Mouse (Mus musculus) hindbrain, embryonic 12.5 days (tissue): ENCODE data around the gene Tssk6. TPM values are rescaled to one million over a fixed set of nuclear protein-coding genes. Genes with fewer than 3 reads are reported as not detected.
A peak's percentile ranks its signal among the peaks of the same experiment; 100 is the strongest.
"Not testable (repeated sequence)": the region's sequence is repeated elsewhere in the genome, so short reads cannot be mapped to it uniquely, and the experiment has no call there.

ENCODE experiments used
- ATAC-seq: fragments of 200-750 bp; cut with Nextera tagmentation; 2 replicates; pipeline ENCODE4 v1.8.0; 2017; ENCODE audit warnings: moderate TSS enrichment; ENCODE audit not compliant: low FRiP score
- H3K27ac ChIP-seq: fragments of 300-500 bp; sonication (generic); 2 replicates; pipeline ENCODE4 v1.5.1; 2016; ENCODE audit warnings: mild to moderate bottlenecking
- H3K27me3 ChIP-seq: fragments of 300-500 bp; sonication (generic); 2 replicates; pipeline ENCODE4 v1.6.1; 2016; ENCODE audit warnings: mild to moderate bottlenecking
- H3K36me3 ChIP-seq: fragments of 300-500 bp; sonication (generic); 2 replicates; pipeline ENCODE4 v1.6.1; 2016; ENCODE audit warnings: mild to moderate bottlenecking
- H3K4me1 ChIP-seq: fragments of 300-500 bp; sonication (generic); 2 replicates; pipeline ENCODE4 v1.6.1; 2016
- H3K4me2 ChIP-seq: fragments of 300-500 bp; sonication (generic); replicated peaks from 2 replicates; pipeline ENCODE4 v1.6.1; 2016; ENCODE audit warnings: mild to moderate bottlenecking
- H3K4me3 ChIP-seq: fragments of 300-500 bp; sonication (generic); 2 replicates; pipeline ENCODE4 v1.5.1; 2016; ENCODE audit warnings: mild to moderate bottlenecking
- H3K9ac ChIP-seq: fragments of 300-500 bp; sonication (generic); 2 replicates; pipeline ENCODE4 v1.6.1; 2016; ENCODE audit warnings: mild to moderate bottlenecking, moderate library complexity
- H3K9me3 ChIP-seq: fragments of 300-500 bp; sonication (generic); replicated peaks from 2 replicates; pipeline ENCODE4 v1.6.1; 2016; ENCODE audit warnings: mild to moderate bottlenecking
- WGBS: fragments of 180-500 bp; shearing (Covaris S2); methylation state at CpG from one replicate; pipeline ENCODE4 v1.1.7; 2016; 5-methylcytosine and 5-hydroxymethylcytosine counted together
- polyA plus RNA-seq: library from polyadenylated mRNA; unstranded; fragments of >200 nt; fragmentation: Nextera tagmentation; extraction: Ambion mirVana; gene quantifications from 2 replicates; pipeline ENCODE4 v1.2.1, GENCODE M21; 2016

Tssk6 gene
- polyA plus RNA-seq, 1 experiment from 2014 or later, result 4.7 TPM

DNA sequence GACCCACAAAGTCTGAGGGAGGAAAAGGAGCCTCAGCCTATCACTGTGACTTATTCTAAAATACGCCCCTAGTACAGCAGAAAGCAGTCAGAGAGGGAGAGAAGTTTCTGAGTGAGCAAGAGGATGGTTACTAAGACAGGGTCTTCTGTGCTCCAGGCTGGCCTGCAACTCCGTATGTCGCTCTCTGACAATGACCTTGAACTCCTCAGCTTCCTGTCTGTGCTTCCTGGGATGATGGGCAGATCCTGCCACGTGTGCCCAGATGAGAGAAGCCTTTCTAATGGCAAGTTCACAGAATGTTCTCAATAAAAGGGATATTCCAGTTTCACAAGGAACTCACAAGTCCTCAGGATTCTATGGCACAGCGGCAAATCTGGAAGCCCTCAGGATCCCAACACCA is 32.6 kb downstream of the Tssk6 start:
- Histone ChIP-seq H3K4me2 (no peak overlapping the region), H3K9me3 (no peaks in the 10 kb centered on the region), H3K9ac (no peak overlapping the region), H3K4me3 (no peak overlapping the region), H3K27ac (no peak overlapping the region), H3K36me3 (peaks cover 28% of the 10 kb centered on the region), H3K27me3 (no peaks in the 10 kb centered on the region), H3K4me1 (peaks cover 18% of the 10 kb centered on the region)
- 93% methylated on average over 5 of the region's 5 CpGs for WGBS
- no peak for ATAC-seq

DNA sequence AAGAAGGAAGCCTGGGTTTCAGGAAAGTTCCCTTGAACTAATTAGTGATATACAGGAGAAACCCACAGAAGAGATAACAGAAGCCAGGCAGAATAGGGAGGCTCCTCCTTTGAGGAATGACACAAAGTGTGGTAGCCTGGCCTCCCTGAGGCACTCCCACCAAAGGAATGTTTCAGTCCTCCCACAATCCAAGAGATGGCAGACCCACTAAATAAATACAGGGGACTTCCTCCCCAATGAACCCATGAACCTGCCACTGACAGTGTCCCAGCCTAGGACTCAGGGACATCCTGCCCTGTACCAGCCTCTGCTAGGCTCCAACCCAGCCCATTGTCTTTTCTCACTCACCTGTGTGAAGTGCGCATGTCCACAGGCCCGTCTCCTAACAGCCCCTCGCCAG is 33.4 kb downstream of the Tssk6 start:
- peaks cover 18% of the 10 kb centered on the region for H3K4me1 ChIP-seq
- H3K27ac ChIP-seq, result no peak overlapping the region
- no peaks in the 10 kb centered on the region for H3K27me3 ChIP-seq
- H3K36me3 ChIP-seq, result peaks cover 28% of the 10 kb centered on the region
- no peaks in the 10 kb centered on the region for H3K9me3 ChIP-seq
- no peak overlapping the region for H3K4me2 ChIP-seq
- 95% methylated on average over 3 of the region's 3 CpGs for WGBS
- H3K4me3 ChIP-seq, result no peak overlapping the region
- H3K9ac ChIP-seq, result no peak overlapping the region
- no peak for ATAC-seq

DNA sequence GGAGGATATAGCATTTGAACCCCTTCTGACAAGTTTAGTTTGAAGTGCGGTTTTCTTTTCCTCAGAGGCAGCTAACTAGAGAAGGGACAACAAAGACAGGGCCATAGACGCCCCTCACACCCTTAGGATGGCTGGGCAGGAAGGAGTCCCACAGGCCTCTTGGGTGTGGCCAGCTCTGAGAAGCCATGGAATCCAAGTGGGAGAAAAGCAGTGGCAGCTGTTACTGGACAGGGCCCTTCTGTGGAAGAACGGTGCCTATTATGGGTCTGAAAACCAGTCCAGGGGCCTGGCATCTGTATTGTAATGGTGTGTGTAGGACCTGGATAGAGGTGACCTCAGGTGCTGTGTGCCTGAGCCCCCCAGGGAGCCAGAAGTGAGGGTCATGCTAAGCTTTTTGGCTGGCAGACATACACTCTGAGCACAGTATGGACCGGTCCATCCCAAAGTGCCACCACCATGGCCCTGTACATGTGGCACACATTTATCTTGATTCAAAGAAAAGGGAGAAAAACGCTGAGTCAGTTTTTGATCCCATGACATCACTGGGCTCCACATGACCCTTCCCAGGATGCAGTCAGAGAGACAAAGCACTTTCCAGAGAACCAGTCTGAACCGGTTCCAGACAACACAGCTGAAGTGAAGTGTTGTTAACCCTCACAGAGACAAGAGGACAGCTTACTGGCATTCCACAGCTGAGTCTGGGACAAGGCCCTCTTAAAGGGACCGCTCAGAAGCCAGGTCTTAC is 34.2 kb downstream of the Tssk6 start:
- no peak overlapping the region for H3K4me3 ChIP-seq
- no peaks in the 10 kb centered on the region for H3K27me3 ChIP-seq
- peak overlapping the region; percentile 32 for H3K27ac ChIP-seq
- H3K36me3 ChIP-seq, result peaks cover 28% of the 10 kb centered on the region
- 71% methylated on average over 7 of the region's 7 CpGs for WGBS
- peak; percentile 68 for ATAC-seq
- H3K9ac ChIP-seq, result no peak overlapping the region
- H3K4me2 ChIP-seq, result no peak overlapping the region
- H3K4me1 ChIP-seq, result peaks cover 18% of the 10 kb centered on the region
- H3K9me3 ChIP-seq, result no peaks in the 10 kb centered on the region

DNA sequence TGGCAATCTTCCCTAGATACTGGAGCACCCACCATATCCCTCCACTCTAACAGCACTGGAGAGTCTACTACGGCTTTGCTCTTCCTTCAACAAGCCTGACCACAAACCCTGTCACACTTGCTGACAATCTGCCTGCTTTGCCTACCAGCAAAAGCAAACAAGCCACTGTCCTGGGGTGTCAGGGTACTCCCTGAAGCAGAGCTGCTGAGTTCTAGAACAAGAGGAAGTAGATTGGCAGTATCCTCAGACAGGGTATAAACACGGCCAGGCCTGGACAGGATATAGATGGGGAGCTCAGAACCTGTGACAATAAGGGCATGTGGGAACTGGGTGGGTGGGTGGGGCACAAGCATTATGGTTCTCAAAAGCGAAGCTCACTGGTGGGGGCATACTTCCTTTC is 35.5 kb downstream of the Tssk6 start:
- Histone ChIP-seq H3K27ac (no peak overlapping the region), H3K36me3 (peaks cover 28% of the 10 kb centered on the region), H3K4me1 (peaks cover 18% of the 10 kb centered on the region), H3K27me3 (no peaks in the 10 kb centered on the region), H3K4me2 (no peak overlapping the region), H3K4me3 (no peak overlapping the region), H3K9me3 (no peaks in the 10 kb centered on the region), H3K9ac (no peak overlapping the region)
- 100% methylated on average over 3 of the region's 3 CpGs for WGBS
- ATAC-seq, result no peak

DNA sequence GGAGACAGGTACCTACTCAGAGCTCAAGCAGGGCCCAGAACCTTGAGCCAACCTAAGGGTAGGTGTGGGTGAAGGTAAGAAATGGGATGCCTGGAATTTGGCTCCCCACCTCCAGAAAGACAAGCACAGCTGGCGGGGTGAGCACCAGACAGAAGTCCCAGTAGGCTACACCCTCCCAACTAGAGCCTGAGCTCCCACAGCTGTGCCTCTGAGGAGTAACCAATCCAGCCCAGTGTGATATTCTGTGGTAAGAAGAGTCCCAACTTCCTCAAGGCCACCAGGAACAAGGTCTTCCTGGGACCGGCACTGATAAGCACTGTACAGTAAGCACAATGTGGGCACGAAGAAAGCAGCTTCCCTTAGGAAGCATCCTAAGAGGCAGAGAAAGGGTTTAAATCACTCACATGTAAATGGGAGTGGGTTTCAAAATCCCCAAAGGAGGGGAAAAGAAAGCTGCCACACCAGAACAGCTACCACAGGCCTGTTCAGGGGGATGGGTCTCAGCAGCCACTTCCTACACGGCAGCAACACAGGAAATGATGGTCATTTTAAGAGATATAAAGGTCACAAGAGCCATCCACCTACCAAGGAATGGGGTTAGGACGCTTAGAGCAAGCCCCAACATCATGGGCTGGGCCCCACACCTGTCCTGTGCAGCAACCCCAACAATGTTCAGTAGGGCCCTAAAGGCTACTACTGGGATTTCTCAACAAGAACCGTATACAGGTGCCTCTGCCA is 36.4 kb downstream of the Tssk6 start:
- Histone ChIP-seq H3K27me3 (no peaks in the 10 kb centered on the region), H3K4me1 (peaks cover 18% of the 10 kb centered on the region), H3K4me2 (no peak overlapping the region), H3K4me3 (no peak overlapping the region), H3K27ac (no peak overlapping the region), H3K36me3 (peaks cover 24% of the 10 kb centered on the region), H3K9ac (no peak overlapping the region), H3K9me3 (no peaks in the 10 kb centered on the region)
- 87% methylated on average over 6 of the region's 6 CpGs for WGBS
- ATAC-seq, result no peak

DNA sequence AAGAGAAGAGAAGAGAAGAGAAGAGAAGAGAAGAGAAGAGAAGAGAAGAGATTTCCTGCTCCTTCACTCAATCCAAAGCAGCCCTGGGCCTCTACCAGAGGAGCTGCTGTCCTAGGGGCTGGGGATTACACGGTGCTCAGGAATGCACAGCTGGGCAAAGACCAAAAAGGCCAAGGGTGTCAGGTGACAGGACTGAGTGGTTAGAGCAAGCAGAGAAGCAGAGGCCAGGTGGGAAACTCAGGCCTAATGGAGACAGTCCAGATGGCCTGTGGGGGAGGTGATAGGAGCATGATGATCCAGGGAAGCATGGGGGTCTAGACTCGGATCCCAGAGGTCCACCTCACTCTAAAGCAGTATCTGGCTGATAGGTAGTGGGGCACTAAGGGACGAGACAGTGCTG is 37.6 kb downstream of the Tssk6 start:
- H3K36me3 ChIP-seq, result peaks cover 13% of the 10 kb centered on the region
- no peaks in the 10 kb centered on the region for H3K27me3 ChIP-seq
- H3K9ac ChIP-seq, result no peak overlapping the region
- peaks cover 21% of the 10 kb centered on the region for H3K4me1 ChIP-seq
- no peak for ATAC-seq
- H3K27ac ChIP-seq, result no peak overlapping the region
- WGBS, result 57% methylated on average over 3 of the region's 3 CpGs
- no peak overlapping the region for H3K4me2 ChIP-seq
- H3K4me3 ChIP-seq, result no peak overlapping the region
- no peaks in the 10 kb centered on the region for H3K9me3 ChIP-seq

DNA sequence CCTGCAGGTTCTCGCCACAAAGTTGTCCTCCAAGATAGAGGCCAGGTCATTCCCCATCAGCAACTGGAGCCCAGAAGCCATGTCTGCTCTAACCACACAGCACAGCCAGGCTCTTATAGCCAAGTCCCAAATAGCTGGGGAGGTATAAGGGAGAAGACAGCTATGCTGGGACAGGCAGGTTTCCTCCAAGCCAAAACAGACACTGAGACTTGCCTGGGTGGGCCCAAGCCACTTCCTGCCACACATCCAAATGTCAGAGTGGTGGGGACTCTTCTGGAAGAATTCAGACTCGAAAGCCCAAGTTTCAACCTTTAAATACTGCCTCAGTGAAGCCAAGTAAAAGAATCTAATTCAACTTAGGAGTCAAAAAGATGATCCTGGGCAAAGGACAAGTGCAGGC is 38.4 kb downstream of the Tssk6 start:
- 95% methylated on average over 2 of the region's 2 CpGs for WGBS
- no peak for ATAC-seq
- H3K36me3 ChIP-seq, result 0 out of 2 replicates have a peak, but pooled peaks cover 6% of the 10 kb centered on the region

DNA sequence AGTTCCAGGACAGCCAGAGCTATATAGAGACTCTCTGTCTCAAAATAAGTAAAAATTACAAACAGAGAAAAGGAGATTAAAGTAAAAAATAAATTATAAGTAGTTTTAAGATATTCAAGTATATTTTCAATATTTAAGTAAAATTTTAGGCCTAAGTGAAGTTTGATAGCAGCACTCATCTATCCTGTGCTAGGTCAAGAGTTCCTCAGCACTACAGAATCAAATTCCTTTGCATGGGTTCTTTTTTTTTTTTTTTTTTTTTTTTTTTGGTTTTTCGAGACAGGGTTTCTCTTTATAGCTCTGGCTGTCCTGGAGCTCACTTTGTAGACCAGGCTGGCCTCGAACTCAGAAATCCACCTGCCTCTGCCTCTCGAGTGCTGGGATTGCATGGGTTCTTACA is 40.5 kb downstream of the Tssk6 start:
- H3K4me2 ChIP-seq, H3K36me3 ChIP-seq, ATAC-seq, H3K4me3 ChIP-seq, H3K9me3 ChIP-seq, H3K4me1 ChIP-seq, H3K27me3 ChIP-seq, H3K9ac ChIP-seq, H3K27ac ChIP-seq: not testable (repeated sequence)
- WGBS, result 83% methylated on average over 3 of the region's 3 CpGs

More for the DNA sequence above, 38.4 kb downstream of the Tssk6 start:
- peaks cover 21% of the 10 kb centered on the region for H3K4me1 ChIP-seq
- H3K9me3 ChIP-seq, result no peaks in the 10 kb centered on the region
- H3K4me3 ChIP-seq, result no peak overlapping the region
- no peak overlapping the region for H3K9ac ChIP-seq
- H3K4me2 ChIP-seq, result no peak overlapping the region
- no peak overlapping the region for H3K27ac ChIP-seq
- no peaks in the 10 kb centered on the region for H3K27me3 ChIP-seq

DNA sequence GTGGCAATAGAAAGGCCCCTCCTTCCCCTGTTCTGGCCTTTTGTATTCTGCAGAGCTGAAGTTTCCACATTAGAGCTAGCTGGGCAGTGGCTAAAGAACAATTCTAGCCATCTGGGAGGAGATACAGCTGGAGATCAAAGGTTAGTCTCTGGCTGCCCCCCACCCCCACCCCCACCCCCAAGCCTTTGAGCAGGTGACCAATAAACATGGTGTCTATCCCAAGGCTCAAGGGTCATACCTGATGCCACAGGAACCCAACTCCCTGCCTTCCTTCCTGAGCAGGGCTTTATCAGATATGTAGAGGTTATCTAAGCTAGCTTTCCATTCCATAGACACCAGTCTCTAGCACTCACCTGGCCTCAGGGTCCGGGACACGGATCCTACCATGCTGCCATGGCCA is 48.3 kb downstream of the Tssk6 start:
- no peaks in the 10 kb centered on the region for H3K4me1 ChIP-seq
- no peaks in the 10 kb centered on the region for H3K9me3 ChIP-seq
- ATAC-seq, result no peak
- peaks cover 7% of the 10 kb centered on the region; the same call in 1 of the 2 replicates for H3K36me3 ChIP-seq
- WGBS, result 95% methylated on average over 2 of the region's 2 CpGs
- no peaks in the 10 kb centered on the region for H3K27me3 ChIP-seq
- no peak overlapping the region for H3K4me2 ChIP-seq
- no peak overlapping the region for H3K4me3 ChIP-seq
- no peak overlapping the region for H3K27ac ChIP-seq
- H3K9ac ChIP-seq, result no peak overlapping the region

Other genes starting within 250 kb of the Tssk6 start
- 3.5 and 3.8 TPM in 2 replicates for gene Zfp964, start 247.7 kb upstream of the Tssk6 start, polyA plus RNA-seq
- 28.5 and 31.6 TPM in 2 replicates for gene Zfp869, start 191.5 kb upstream of the Tssk6 start, polyA plus RNA-seq
- 6.6 and 7.3 TPM in 2 replicates for gene Zfp963, start 152.2 kb upstream of the Tssk6 start, polyA plus RNA-seq
- 1.2 TPM in 1 of 2 replicates, not detected in the other for gene Gm20422, start 127.3 kb upstream of the Tssk6 start, polyA plus RNA-seq
- gene Atp13a1, start 111.0 kb upstream of the Tssk6 start, polyA plus RNA-seq, result 55.7 and 55.9 TPM in 2 replicates
- gene Zfp866, start 111.0 kb upstream of the Tssk6 start, polyA plus RNA-seq, result 42.7 and 42.8 TPM in 2 replicates
- gene Gmip, start 93.5 kb upstream of the Tssk6 start, polyA plus RNA-seq, result 17.9 and 23.3 TPM in 2 replicates
- 0.57 and 0.70 TPM in 2 replicates for gene Lpar2, start 79.8 kb upstream of the Tssk6 start, polyA plus RNA-seq
- gene Pbx4, start 69.7 kb upstream of the Tssk6 start, polyA plus RNA-seq, result 36.4 and 39.0 TPM in 2 replicates
- 1.2 and 1.5 TPM in 2 replicates for gene Cilp2, start 14.5 kb upstream of the Tssk6 start, polyA plus RNA-seq
- gene Ndufa13, start 374 bp downstream of the Tssk6 start, polyA plus RNA-seq, result 160 and 167 TPM in 2 replicates
- gene Yjefn3, start 528 bp downstream of the Tssk6 start, polyA plus RNA-seq, result 10.1 and 12.4 TPM in 2 replicates
- 53.1 and 54.8 TPM in 2 replicates for gene Gatad2a, start 94.2 kb downstream of the Tssk6 start, polyA plus RNA-seq
- gene Mau2, start 140.6 kb downstream of the Tssk6 start, polyA plus RNA-seq, result 73.5 and 76.0 TPM in 2 replicates
- gene Sugp1, start 140.6 kb downstream of the Tssk6 start, polyA plus RNA-seq, result 53.7 and 56.0 TPM in 2 replicates
- 1.0 and 2.2 TPM in 2 replicates for gene Tm6sf2, start 170.7 kb downstream of the Tssk6 start, polyA plus RNA-seq
- 0.34 and 0.81 TPM in 2 replicates for gene Hapln4, start 181.3 kb downstream of the Tssk6 start, polyA plus RNA-seq
- gene Ncan, start 218.7 kb downstream of the Tssk6 start, polyA plus RNA-seq, result 92.0 and 107 TPM in 2 replicates
- 24.7 and 27.2 TPM in 2 replicates for gene Nr2c2ap, start 229.1 kb downstream of the Tssk6 start, polyA plus RNA-seq
- gene Rfxank, start 237.0 kb downstream of the Tssk6 start, polyA plus RNA-seq, result 17.0 and 21.0 TPM in 2 replicates
- gene Borcs8, start 237.3 kb downstream of the Tssk6 start, polyA plus RNA-seq, result 38.2 and 42.1 TPM in 2 replicates
- 0.32 and 0.70 TPM in 2 replicates for gene Mef2b, start 237.5 kb downstream of the Tssk6 start, polyA plus RNA-seq